Mouse (Mus musculus) kidney, adult 18-20 months (tissue): ENCODE results near the gene Efna4.

Experiments
- DNase-seq: peaks from one replicate; pipeline ENCODE4 v3.0.0; 2021

Gene Efna4

DNA sequence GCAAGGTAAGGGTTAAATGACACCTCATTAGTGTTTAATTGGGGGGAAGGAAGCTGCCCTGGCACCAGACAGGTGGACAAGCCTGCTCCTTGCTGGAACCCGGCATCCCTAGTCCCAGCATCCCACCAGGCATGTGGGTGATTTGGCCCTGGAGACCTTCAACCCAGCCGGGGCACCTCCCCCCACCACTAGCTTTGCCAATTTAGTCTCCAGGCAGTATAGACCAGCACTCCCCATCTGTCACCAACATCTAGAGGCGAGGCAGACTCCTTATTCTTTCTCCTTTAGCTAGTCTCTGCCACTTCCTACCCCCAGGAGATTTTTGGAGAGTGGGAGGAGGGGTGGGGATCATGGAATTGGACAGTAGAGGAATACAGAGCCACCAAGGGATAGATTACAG lies 7.5 kb downstream of the Efna4 start:
- no peak for DNase-seq

- DNase-seq = no peak
Measured at GRCm38 (mm10) chr3:89328623-89329022, 9.2 kb downstream of the Efna4 start.

GRCm38 (mm10) chr3:89327371-89327870 lies 10.4 kb downstream of the Efna4 start:
- no peak for DNase-seq

- DNase-seq = no peak
Measured at GRCm38 (mm10) chr3:89325882-89326281, 11.9 kb downstream of the Efna4 start.

DNA sequence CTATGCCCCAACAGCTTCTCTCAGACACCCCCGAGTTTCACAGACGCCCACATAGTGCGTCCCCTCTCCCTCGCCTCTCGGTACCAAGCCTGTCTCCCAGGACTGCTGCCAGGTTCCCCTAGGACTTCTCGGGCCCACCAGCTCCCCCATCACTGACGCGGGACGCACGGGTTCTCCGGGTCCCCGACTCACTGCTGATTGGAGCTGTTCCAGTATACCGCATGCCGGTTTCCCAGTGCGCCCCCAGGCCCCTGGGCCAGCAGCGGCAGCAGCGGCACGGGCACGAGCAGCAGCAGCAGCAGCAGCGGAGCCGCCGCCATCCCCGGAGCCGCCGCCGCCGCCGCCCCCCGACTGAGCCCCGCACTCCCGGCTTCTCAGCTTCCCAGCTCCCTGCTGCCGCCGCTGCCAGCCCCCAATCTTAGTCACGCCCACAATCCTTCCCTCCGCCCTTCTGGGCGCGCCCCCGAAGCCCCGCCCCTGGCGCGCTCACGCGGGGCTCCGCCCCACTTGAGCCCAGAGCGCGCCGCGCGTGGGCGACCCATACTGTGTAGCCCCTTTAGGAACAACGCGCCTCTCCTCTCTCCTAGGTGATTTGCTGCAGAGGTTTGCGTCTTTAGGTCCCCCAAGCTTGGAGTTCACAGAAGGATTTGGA lies 15.2 kb downstream of the Efna4 start, which contains the start of gene Efna3:
Gene Efna3, minus strand, starts transcription at position 452 of the 652 bp plus-strand sequence.
- DNase-seq = peak; percentile 80

DNA sequence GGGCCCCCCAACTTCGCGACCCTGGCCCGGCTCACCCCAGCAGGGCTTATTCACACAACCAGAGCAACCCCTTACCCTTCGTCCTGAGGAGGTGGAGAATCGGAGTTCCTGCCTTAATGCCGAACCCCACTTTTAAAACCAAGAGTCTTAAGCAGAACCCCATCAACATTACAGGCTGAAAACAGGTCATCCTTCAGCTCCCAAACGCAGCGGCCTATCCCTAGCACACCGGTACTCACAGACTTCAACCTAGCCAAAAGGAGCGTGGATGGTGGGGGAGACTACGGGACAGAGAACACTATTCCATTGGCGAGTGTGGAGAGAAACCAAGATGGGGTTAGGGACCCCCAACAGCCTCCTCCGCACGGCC lies 15.7 kb downstream of the Efna4 start:
- DNase-seq = peak; percentile 21

DNA sequence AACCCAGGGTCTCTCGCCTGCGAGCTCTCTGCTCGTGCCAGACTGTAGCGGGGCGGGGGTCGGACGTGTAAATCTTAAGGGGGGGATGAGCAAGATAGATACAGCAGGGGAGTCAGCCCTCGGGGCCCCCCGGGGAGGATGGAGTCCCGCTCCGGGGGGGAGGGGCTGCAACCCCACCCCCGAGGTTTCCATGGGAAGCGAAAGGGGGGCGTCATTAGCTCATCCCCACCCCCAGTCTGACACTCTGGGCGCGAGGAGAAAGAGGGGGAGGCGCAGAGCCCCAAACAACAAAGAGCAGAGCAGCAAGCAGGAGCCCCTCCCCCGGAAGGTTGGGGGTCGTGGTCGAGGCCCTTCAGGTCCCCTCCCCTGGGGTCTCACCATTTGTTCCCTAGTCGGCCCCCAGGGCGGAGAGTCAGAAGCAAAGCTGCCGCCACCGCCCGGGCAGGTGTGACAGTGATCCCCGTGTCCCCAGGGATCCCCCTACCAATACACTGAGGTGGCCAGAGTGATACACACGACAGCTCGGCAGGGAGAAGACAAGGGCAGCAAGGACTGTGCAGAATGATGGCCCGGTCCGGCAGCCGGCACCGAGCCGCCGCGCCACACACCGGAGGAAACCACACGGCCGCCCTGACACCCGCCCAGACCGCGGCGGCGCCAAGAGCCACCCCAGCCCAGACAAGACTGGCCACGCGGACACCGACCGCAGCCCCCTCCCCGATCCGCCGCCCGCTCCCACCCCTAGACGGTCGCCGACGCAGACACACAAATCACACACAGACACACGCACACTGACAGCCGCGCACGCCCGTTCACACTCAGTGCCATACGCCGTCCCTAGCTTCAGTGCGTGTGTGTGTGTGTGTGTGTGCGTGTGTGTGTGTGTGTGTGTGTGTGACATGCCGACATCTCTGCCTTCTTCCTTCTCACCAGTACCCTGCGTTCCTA lies 16.4 kb downstream of the Efna4 start:
- peak; percentile 35 for DNase-seq

- peak; percentile 42 for DNase-seq
Measured at GRCm38 (mm10) chr3:89320581-89321182, 17.1 kb downstream of the Efna4 start.

DNA sequence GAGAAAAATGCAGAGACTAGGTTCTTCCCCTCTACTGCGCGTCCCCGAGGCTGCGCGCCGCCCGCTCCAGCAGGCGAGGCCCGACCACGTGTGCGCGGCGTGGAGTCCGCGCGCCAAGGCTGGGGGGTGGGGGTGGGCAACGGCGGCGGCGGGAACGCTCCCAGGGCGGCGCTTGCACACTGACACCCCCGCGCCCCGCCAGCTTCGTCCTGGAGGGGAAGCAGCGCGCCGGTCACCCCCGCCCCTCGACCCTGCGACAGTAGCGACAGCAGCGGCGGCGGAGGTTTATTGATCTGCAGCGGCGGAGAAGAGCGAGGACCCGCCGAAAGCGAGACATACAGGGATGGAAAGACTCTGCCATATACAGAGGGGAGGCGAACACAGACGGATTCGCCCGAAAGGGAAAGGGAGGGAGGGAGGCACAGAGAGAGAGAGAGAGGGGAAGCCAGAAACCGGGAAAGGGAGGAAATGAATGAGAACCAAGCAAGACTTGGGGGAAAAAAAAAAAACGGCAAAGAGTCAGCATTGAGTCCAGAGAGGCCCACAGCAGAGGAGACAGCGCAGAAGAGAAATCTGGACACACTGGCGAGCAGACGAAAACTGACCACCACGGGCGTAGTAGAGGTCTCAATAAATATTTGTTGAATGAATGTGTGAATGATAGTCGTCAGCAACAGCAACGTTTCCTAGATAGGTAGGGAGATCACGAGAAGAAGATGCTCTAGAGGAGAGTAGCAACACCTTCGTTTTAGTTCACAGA lies 18.1 kb downstream of the Efna4 start:
- no peak for DNase-seq

- DNase-seq = no peak
Measured at GRCm38 (mm10) chr3:89318971-89319590, 18.7 kb downstream of the Efna4 start.

DNA sequence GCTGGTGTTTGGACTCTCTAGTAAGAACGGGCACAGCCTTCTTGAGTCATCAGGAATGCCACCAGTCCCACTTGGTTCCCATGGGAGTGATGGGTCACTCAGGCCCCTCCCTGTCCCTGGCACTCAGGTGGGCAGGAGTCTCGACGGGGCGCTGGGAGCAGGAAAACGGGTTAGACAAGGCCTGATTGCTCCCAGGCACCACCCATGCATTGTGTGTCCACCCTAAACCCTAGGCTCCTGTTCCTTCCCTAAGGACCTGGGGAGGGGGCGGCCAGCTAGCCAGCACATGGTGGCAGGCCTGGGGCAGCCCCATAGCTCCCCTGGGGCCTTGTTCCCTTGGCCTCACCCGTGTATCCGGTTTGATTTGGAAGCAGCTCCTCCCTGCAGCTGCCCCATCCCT lies 19.5 kb downstream of the Efna4 start:
- DNase-seq = no peak

DNA sequence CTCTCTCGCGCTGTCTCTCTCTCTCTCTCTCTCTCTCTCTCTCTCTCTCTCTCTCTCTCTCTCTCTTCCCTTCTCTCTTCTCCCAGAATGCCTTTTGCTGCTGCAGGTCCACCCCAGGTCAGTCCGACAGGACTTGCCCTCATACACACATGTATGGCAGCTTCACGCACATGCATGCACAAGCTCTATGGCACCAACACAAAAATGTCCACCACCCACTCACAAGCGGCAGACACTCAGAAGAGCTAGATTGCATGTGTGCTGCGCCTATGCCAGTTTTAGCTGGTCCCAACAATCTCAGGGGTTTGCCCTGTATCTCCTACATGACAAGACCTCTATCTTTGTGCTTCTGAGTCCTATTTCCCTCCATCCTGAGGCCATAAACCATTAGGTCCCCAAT lies 20.6 kb downstream of the Efna4 start:
- DNase-seq = no peak

GRCm38 (mm10) chr3:89316833-89317232 lies 21.0 kb downstream of the Efna4 start:
- DNase-seq = peak; percentile 91

- peak; percentile 39 for DNase-seq
Measured at GRCm38 (mm10) chr3:89315930-89316831, 21.6 kb downstream of the Efna4 start.

- peak; percentile 84 for DNase-seq
Measured at GRCm38 (mm10) chr3:89315195-89315929, 22.5 kb downstream of the Efna4 start.

DNA sequence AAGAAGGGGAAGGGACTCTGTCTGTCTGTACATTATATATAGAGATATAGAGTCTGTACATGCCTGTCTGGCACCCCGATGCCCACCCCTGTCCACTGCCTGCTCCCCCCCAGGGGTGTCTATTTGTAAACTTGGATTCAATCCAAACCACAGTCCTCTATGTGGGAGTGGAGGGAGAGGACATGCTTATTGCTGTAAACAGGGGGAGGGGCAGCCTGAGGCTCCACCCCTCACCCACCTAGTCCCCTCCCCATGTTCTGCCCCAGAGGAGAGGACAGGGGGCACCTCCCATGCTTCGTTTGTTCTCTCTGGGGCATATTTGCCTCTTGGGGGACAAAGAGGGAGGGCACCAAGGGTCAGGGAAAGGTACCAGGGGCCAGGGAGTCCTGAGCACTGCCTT lies 23.0 kb downstream of the Efna4 start:
- DNase-seq = no peak

DNA sequence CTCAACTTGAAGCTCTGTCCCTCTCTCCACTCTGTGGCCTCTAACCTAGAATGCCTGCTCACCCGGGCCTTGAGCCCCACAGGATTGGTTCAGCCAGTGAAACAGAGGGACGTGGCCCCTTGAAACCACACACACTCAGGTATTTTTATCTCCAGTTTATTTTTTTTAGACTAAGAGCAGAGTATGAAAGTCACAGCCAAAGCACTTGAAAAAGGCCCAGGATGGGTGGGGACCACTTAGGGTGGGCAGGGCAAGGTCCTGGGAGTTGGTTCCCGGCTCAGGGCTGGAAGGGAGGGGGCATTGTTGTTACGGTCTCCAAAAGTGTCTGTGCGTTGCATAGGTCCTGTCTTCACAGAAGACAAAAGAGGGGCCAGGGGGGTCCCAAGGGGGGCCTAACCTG lies 23.5 kb downstream of the Efna4 start:
- DNase-seq = no peak

DNA sequence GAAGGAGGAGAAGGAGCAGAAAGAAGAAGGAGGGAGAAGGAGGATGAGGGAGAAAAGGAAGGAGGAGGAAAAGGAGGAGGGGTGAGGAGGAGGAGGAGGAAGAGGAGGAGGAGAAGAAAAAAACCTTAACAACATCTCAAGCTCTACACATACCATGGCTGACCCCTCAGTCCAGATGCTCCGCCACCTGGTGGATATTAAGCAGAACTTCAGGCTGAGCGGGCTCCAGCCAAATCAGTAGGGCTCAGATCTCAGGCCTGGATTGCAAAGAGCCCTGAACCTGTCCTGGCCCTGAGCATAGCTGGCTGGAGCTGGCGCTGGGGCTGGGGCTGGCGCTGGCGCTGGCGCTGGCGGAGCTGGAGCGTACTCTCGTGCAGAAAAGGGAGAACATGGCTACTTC lies 29.7 kb downstream of the Efna4 start:
- DNase-seq = peak; percentile 75

GRCm38 (mm10) chr3:89305551-89306325 lies 32.1 kb downstream of the Efna4 start:
- peak; percentile 63 for DNase-seq

DNA sequence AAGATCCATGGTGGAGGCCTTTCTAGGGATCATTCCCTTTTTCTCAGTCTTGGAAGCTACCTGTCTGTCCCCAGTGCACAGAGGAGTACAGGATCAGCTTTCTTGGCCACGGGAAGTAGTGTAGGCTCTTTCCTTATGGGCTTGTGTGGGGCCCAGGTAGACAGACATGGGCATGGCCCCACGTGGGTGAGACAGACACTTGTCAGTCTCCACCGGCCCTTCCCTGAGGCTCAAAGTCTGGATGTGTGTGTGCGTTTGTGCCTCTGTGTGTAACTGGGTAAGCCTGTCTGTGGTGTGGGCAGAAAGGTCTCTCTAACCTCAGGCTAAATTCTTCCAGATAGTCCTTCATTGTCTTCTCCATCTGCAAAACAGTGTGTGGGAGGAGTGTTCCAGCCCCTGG lies 32.7 kb downstream of the Efna4 start:
- DNase-seq = no peak
